Mouse (Mus musculus) heart, postnatal 0 days (tissue): ENCODE measurements around the gene Rora. TPM values are rescaled to one million over a fixed set of nuclear protein-coding genes. Genes with fewer than 3 reads are reported as not detected.

Experiments used
- ATAC-seq: fragments of 200-750 bp; cut with Nextera tagmentation; 2 replicates; pipeline ENCODE4 v1.8.0; 2017; ENCODE audit warnings: low read depth, moderate number of reproducible peaks, moderate library complexity; ENCODE audit not compliant: insufficient read depth
- DNase-seq: peaks from one replicate; pipeline ENCODE4 v3.0.0-alpha.2; 2016; ENCODE audit warnings: low spot score
- H3K27ac ChIP-seq: fragments of 300-500 bp; sonication (generic); 2 replicates; pipeline ENCODE4 v1.5.1; 2014; ENCODE audit warnings: low read depth, mild to moderate bottlenecking
- H3K27me3 ChIP-seq: fragments of 300-500 bp; sonication (generic); 2 replicates; pipeline ENCODE4 v1.6.1; 2014; ENCODE audit warnings: low read length, mixed read lengths; ENCODE audit not compliant: control insufficient read depth, insufficient read depth
- H3K36me3 ChIP-seq: fragments of 300-500 bp; sonication (generic); replicated peaks from 2 replicates; pipeline ENCODE4 v1.6.1; 2014; ENCODE audit warnings: low read length, mixed read lengths; ENCODE audit not compliant: control insufficient read depth, insufficient read depth
- H3K4me1 ChIP-seq: fragments of 300-500 bp; sonication (generic); 2 replicates; pipeline ENCODE4 v1.6.1; 2014; ENCODE audit warnings: antibody characterized with exemption; ENCODE audit not compliant: control insufficient read depth, insufficient read depth
- H3K4me2 ChIP-seq: fragments of 300-500 bp; sonication (generic); 2 replicates; pipeline ENCODE4 v1.6.1; 2014; ENCODE audit warnings: low read depth, mild to moderate bottlenecking, low read length, moderate library complexity
- H3K4me3 ChIP-seq: fragments of 300-500 bp; sonication (generic); 2 replicates; pipeline ENCODE4 v1.5.1; 2014; ENCODE audit warnings: low read depth, low read length
- H3K9ac ChIP-seq: fragments of 300-500 bp; sonication (generic); replicated peaks from 2 replicates; pipeline ENCODE4 v1.6.1; 2014; ENCODE audit warnings: low read depth, low read length, mixed read lengths
- H3K9me3 ChIP-seq: fragments of 300-500 bp; sonication (generic); replicated peaks from 2 replicates; pipeline ENCODE4 v1.6.1; 2016; ENCODE audit warnings: low read length; ENCODE audit not compliant: control insufficient read depth
- CTCF ChIP-seq: IDR thresholded peaks from 2 replicates; pipeline ENCODE4 v1.5.1; 2016; ENCODE audit warnings: antibody characterized with exemption, control low read depth, low read depth
- EP300 ChIP-seq: IDR thresholded peaks from 2 replicates; pipeline ENCODE4 v1.6.1; 2016; ENCODE audit warnings: antibody characterized with exemption, low read depth
- WGBS: fragments of 180-500 bp; shearing (Covaris S2); extraction: QIAGEN DNeasy Blood & Tissue Kit; methylation state at CpG from one replicate; pipeline ENCODE4 v1.1.7; 2014; 5-methylcytosine and 5-hydroxymethylcytosine counted together
- polyA plus RNA-seq: library from polyadenylated mRNA; unstranded; fragments of >200 nt; fragmentation: Nextera tagmentation; extraction: Ambion mirVana; gene quantifications from 2 replicates; pipeline ENCODE4 v1.2.1, GENCODE M21; 2015
- total RNA-seq: library from RNA; depleted of rRNA; stranded (reverse); fragments of >200 nt; gene quantifications from 2 replicates; pipeline ENCODE4 v1.2.3, GENCODE M21; 2014; ENCODE audit warnings: low replicate concordance

Gene Rora
- total and polyA plus RNA-seq, 2 experiments from 2014 or later = 7.9 to 9.8 TPM

- no peaks in the 10 kb centered on the region for H3K9me3 ChIP-seq
- WGBS = 91% methylated on average over 1 of the region's 1 CpGs
- H3K27ac ChIP-seq = no peak overlapping the region
- H3K9ac ChIP-seq = no peak overlapping the region
- no peaks in the 10 kb centered on the region for H3K36me3 ChIP-seq
- H3K4me1 ChIP-seq = peaks cover 25% of the 10 kb centered on the region; the same call in 1 of the 2 replicates
- ATAC-seq = no peak
- TF ChIP-seq CTCF (no peak), EP300 (no peak)
- no peak for DNase-seq
- no peak overlapping the region for H3K4me2 ChIP-seq
- no peak overlapping the region for H3K4me3 ChIP-seq
- no peaks in the 10 kb centered on the region for H3K27me3 ChIP-seq
Measured at GRCm38 (mm10) chr9:69321956-69322355, 668.4 kb downstream of the Rora start.

- TF ChIP-seq CTCF (no peak), EP300 (no peak)
- Histone ChIP-seq H3K27ac (no peak overlapping the region), H3K4me2 (no peak overlapping the region), H3K27me3 (no peaks in the 10 kb centered on the region), H3K9ac (no peak overlapping the region), H3K9me3 (no peaks in the 10 kb centered on the region), H3K36me3 (no peaks in the 10 kb centered on the region), H3K4me1 (peaks cover 25% of the 10 kb centered on the region; the same call in 1 of the 2 replicates), H3K4me3 (no peak overlapping the region)
- DNase-seq = no peak
- 46% methylated on average over 8 of the region's 8 CpGs for WGBS
- no peak for ATAC-seq
Measured at GRCm38 (mm10) chr9:69323831-69324230, 670.2 kb downstream of the Rora start.

- H3K4me3 ChIP-seq = no peak overlapping the region
- H3K36me3 ChIP-seq = no peaks in the 10 kb centered on the region
- no peak overlapping the region for H3K27ac ChIP-seq
- H3K4me1 ChIP-seq = peaks cover 21% of the 10 kb centered on the region; the same call in 1 of the 2 replicates
- no peaks in the 10 kb centered on the region for H3K9me3 ChIP-seq
- H3K4me2 ChIP-seq = no peak overlapping the region
- no peak for TF ChIP-seq EP300
- no peak for TF ChIP-seq CTCF
- 82% methylated on average over 9 of the region's 9 CpGs for WGBS
- no peak for ATAC-seq
- DNase-seq = no peak
- no peak overlapping the region for H3K9ac ChIP-seq
- no peaks in the 10 kb centered on the region for H3K27me3 ChIP-seq
Measured at GRCm38 (mm10) chr9:69327077-69327476, 673.5 kb downstream of the Rora start.

- no peak overlapping the region for H3K9ac ChIP-seq
- TF ChIP-seq CTCF = no peak
- TF ChIP-seq EP300 = no peak
- ATAC-seq (no peak), DNase-seq (no peak)
- H3K9me3 ChIP-seq = no peaks in the 10 kb centered on the region
- H3K27ac ChIP-seq = no peak overlapping the region
- H3K36me3 ChIP-seq = no peaks in the 10 kb centered on the region
- no peak overlapping the region for H3K4me3 ChIP-seq
- no peak overlapping the region for H3K4me2 ChIP-seq
- H3K27me3 ChIP-seq = no peaks in the 10 kb centered on the region
- WGBS = 89% methylated on average over 7 of the region's 7 CpGs
- peaks cover 17% of the 10 kb centered on the region; the same call in 1 of the 2 replicates for H3K4me1 ChIP-seq
Measured at GRCm38 (mm10) chr9:69327591-69327990, 674.0 kb downstream of the Rora start.

GRCm38 (mm10) chr9:69331790-69332189, 678.2 kb downstream of the Rora start:
- ATAC-seq (no peak), DNase-seq (no peak)
- Histone ChIP-seq H3K4me1 (peaks cover 6% of the 10 kb centered on the region; the same call in 1 of the 2 replicates), H3K4me3 (no peak overlapping the region), H3K36me3 (no peaks in the 10 kb centered on the region), H3K27me3 (no peaks in the 10 kb centered on the region), H3K4me2 (no peak overlapping the region), H3K9me3 (no peaks in the 10 kb centered on the region), H3K27ac (no peak overlapping the region), H3K9ac (no peak overlapping the region)
- TF ChIP-seq EP300 (no peak), CTCF (no peak)
- 88% methylated on average over 3 of the region's 3 CpGs for WGBS
